Mouse (Mus musculus) myocyte (in vitro differentiated cells): ENCODE results near the gene Gm28053.

ENCODE experiments used
- CEBPB ChIP-seq: IDR thresholded peaks from 2 replicates; pipeline ENCODE4 v1.6.1; 2011; ENCODE audit warnings: mild to moderate bottlenecking, moderate library complexity; ENCODE audit not compliant: poor library complexity, insufficient read depth, severe bottlenecking
- E2F4 ChIP-seq: IDR thresholded peaks from one replicate; pipeline ENCODE4 v1.6.1; 2011; ENCODE audit warnings: mild to moderate bottlenecking, control low read depth, moderate library complexity; ENCODE audit not compliant: insufficient read depth
- MAX ChIP-seq: IDR thresholded peaks from one replicate; pipeline ENCODE4 v1.6.1; 2011; ENCODE audit warnings: low read depth, mild to moderate bottlenecking, control low read depth
- MYOD1 ChIP-seq, 3 experiments: IDR thresholded peaks; one replicate each; pipeline ENCODE4 v1.6.1; 2011; ENCODE audit warnings: control low read depth in 2 of 3, low read depth in 2 of 3, mild to moderate bottlenecking in 2 of 3, moderate library complexity in 1 of 3; ENCODE audit not compliant: insufficient read length in 2 of 3, control insufficient read depth in 1 of 3
- MYOG ChIP-seq, 3 experiments: IDR thresholded peaks; one replicate each; pipeline ENCODE4 v1.6.1; 2011; ENCODE audit warnings: control low read depth in 2 of 3, low read depth in 2 of 3, mild to moderate bottlenecking in 2 of 3; ENCODE audit not compliant: insufficient read length in 2 of 3, control insufficient read depth in 1 of 3, insufficient read depth in 1 of 3
- POLR2A ChIP-seq: IDR thresholded peaks from one replicate; pipeline ENCODE4 v1.6.1; 2011; ENCODE audit warnings: low read depth, mild to moderate bottlenecking, control low read depth, moderate library complexity; ENCODE audit not compliant: insufficient read length
- REST ChIP-seq: IDR thresholded peaks from one replicate; pipeline ENCODE4 v1.6.1; 2011; ENCODE audit warnings: mild to moderate bottlenecking, control low read depth, moderate library complexity; ENCODE audit not compliant: insufficient read depth, insufficient read length
- SRF ChIP-seq: IDR thresholded peaks from one replicate; pipeline ENCODE4 v1.6.1; 2011; ENCODE audit warnings: low read depth; ENCODE audit not compliant: control insufficient read depth, insufficient read length
- TCF12 ChIP-seq: IDR thresholded peaks from one replicate; pipeline ENCODE4 v1.6.1; 2011; ENCODE audit warnings: mild to moderate bottlenecking, control low read depth; ENCODE audit not compliant: poor library complexity, insufficient read depth, severe bottlenecking
- USF1 ChIP-seq: IDR thresholded peaks from one replicate; pipeline ENCODE4 v1.6.1; 2011; ENCODE audit warnings: low read depth, mild to moderate bottlenecking, control low read depth, moderate library complexity

DNA sequence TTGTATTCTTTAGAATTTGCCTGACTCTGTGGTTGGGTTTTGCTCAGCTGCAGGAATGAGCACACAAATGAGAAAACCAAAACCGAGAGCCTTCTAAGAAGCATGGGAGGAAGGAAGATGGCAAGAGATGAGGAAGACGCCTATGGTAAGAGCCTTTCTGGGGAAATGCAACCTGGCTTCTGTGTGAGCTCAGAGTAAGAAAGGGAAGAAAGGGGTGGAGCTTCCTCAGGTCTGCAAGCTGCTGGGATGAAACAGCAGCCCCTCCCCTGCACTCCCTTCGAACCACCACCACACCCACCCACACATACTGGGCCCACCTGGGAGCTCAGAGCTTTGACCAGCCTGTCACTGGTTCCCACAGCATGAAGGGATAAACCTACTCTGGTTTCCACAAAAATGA lies 22.9 kb downstream of the Gm28053 start:
- no peak for TF ChIP-seq E2F4
- TF ChIP-seq CEBPB, result no peak
- TF ChIP-seq MYOD1 (IDR thresholded peaks at IDR 0.05; ENCODE audit: control insufficient read depth in 1 of 3, insufficient read length in 2 of 3, low read depth in 2 of 3), result no peak
- TF ChIP-seq POLR2A, result no peak
- TF ChIP-seq SRF, result no peak
- no peak for TF ChIP-seq TCF12
- no peak for TF ChIP-seq MAX
- TF ChIP-seq REST, result no peak
- TF ChIP-seq USF1, result no peak
- TF ChIP-seq MYOG (IDR thresholded peaks at IDR 0.05; ENCODE audit: control insufficient read depth in 1 of 3, insufficient read depth in 1 of 3, insufficient read length in 2 of 3, low read depth in 2 of 3), result no peak
